Mouse (Mus musculus) fat pad, adult 2 months (tissue): Measurements from ENCODE around the gene Med26.

Experiments
- DNase-seq: peaks from one replicate; pipeline ENCODE4 v3.0.0-alpha.2; 2011; ENCODE audit warnings: low read depth, low spot score; ENCODE audit errors: extremely low read depth

Gene Med26

DNA sequence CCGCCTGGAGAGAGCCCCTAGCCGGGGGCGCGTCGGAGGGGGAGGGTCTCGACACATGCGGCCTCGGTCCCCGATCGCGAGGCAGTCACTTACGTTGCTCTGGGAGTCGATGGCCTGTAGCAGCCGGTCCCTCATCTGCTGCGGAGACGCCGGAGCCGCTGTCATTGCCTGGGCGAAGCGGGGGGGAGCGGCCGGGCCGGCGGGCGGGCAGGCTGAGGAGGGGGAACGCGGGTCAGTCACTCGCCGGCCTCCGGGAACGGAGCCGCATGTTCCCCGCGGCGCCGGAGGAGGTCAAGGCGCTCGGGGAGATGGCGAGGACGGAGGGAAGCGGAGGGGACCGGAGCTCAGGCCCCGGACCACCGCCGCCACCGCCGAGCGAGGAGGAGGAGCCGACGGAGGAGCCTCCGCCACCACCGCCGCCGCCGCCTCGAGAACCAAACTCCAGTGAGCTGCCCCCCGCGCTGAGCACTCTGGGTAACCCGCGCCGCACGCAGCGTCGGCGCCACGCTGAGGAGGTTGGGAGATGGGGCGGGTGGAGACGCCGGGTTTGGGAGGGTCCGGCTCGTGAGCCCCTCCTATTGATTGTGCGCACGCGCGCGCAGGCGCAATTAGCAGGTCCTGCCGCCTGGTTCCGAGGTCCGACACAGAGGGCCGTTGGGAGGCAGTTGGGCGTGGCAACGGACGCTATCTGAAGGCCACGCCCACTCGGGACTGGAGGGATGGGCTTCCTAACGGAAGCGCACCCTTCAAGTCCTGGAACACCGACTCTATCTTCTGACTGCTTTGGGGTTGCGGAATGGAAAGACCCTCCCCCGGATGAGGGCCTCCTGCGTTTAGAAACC is at the start of gene Med26:
Gene Med26 (minus strand): TSS at position 469 of the 842 bp plus-strand sequence.
- peak; percentile 84 for DNase-seq

DNA sequence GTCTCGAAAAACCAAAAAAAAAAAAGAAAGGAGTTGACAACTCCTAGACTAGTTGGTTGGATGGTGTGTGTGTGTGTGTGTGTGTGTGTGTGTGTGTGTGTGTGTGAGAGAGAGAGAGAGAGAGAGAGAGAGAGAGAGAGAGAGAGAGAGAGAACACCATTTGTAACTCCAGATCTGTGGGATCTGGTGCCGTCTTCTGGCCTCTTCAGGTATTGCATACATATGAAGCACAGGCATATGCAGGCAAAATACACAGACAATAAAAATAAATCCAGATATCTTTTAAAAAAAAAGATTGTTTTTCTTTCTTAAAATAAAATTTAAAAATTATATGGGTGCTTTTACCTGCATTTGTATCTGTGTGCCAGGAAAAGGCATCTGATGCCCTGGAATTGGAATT is 42.1 kb upstream of the Med26 start:
- no peak for DNase-seq

GRCm38 (mm10) chr8:72589286-72589685 is 41.2 kb upstream of the Med26 start:
- DNase-seq = no peak

DNA sequence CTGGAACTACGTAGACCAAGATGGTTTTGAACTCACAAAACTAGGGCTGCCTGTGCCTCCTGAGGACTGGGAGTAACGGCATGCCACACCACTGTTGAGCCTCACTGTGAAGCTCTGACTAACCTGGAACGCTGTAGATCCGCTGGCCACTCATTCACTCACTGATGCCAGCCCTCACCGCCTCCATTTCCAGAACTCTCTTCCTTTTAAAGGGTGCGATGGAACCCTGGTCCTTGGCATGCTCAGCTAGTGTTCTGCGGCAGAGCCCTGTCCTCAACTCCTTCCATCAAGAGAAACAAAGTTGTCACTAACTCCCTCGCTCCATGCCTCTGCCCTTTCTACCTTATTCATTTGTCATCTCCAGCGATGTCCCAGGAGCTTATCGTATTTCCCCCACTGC is 40.8 kb upstream of the Med26 start:
- DNase-seq = no peak

- no peak for DNase-seq
Measured at GRCm38 (mm10) chr8:72587806-72588205, 39.7 kb upstream of the Med26 start.

GRCm38 (mm10) chr8:72584390-72584789 is 36.3 kb upstream of the Med26 start:
- no peak for DNase-seq

DNA sequence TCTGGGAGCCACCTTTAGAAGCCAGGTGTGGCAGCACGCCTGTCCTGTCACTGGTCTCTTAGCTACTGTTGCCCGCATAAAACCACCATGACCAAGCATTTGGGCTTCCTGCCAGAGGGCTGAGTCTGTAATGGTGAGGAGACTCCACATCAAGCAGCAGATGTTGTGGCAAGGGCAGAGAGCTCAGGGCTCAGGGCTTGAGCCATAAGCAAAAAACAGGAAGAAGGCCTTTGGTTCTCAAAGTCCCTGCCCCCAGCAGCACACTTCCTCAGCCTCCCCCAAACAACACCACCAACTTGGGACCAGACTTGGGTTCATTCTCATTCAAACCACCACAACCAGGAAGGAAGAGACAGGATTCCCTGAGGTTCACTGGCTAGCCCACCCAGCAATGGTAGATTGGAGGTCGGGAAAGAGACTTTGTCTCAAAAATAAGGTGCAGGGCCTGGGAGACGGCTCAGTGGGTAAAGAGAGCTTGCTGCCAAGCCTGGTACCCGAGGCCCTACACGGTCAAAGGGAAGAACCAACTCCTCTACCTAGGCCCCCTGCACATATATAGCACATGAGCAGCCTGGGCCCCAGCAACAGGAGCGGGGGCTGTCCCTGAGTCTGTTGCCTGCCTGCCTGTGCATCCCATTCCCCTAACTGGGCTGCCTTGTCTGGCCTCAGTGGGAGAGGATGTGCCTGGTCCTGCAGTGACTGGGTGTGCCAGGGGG is 35.1 kb upstream of the Med26 start:
- DNase-seq = no peak

DNA sequence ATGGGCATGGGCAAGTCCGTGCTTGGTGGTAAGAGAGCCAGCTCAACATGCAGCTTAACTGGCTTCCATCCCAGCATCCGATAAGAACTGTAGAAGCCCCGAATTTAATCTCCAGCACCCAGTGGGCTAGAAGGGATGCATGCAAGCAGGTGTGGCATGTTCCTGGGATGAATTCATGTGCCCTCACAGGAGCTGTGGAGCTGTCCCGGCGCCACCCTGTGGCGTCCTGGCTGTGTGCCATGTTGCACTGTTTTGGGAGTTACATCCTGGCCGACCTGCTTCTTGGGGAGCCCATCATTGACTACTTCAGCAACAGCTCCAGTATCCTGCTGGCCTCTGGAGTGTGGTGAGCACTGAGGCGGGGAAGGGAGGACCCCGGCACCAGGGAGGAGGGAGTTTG is 31.3 kb upstream of the Med26 start:
- no peak for DNase-seq

- no peak for DNase-seq
Measured at GRCm38 (mm10) chr8:72577941-72578340, 29.9 kb upstream of the Med26 start.

GRCm38 (mm10) chr8:72577266-72577665 is 29.2 kb upstream of the Med26 start:
- no peak for DNase-seq

- DNase-seq = no peak
Measured at GRCm38 (mm10) chr8:72575915-72576314, 27.8 kb upstream of the Med26 start.

DNA sequence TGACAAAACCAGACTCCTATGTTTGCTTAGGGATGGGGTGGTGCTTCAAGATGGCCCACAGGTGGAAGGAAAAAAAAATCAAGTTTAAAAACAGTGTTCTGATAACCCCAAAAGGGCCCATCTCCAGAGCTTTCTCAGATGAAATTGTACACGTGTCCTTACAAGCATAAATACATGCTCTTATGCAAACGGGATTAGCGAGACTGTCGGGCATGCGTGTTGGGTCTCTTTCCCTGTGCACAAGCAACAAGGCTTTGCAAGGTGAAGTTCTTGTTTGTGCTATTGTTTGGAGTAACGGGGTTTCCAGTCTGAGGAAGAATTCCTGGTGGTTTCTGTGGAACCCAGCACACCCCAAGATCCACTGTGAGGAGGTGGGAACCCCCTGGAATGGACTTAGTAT is 25.4 kb upstream of the Med26 start:
- DNase-seq = no peak

DNA sequence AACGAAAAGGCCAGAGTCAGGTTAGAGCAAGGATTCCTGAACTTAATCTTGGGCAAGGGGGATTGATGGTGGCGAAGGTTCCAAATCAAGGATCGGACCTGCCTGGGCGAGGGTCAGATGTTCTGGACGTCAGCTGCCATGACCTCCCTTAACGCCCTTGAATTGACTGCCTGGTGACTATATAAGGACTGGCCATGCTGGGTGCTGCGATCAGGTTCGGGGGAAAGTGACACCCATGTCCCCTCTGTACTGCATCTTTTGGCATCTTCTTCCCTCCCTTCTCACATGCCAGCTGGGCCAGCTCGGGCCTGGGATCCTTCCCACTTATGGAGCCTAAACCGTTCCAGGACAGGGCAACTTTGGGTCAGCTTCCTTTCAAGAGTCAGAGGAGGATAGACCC is 24.4 kb upstream of the Med26 start:
- no peak for DNase-seq

- no peak for DNase-seq
Measured at GRCm38 (mm10) chr8:72571611-72572473, 23.8 kb upstream of the Med26 start, which contains the start of gene Tmem38a. Gene Tmem38a (plus strand): TSS chr8:72572055.

DNA sequence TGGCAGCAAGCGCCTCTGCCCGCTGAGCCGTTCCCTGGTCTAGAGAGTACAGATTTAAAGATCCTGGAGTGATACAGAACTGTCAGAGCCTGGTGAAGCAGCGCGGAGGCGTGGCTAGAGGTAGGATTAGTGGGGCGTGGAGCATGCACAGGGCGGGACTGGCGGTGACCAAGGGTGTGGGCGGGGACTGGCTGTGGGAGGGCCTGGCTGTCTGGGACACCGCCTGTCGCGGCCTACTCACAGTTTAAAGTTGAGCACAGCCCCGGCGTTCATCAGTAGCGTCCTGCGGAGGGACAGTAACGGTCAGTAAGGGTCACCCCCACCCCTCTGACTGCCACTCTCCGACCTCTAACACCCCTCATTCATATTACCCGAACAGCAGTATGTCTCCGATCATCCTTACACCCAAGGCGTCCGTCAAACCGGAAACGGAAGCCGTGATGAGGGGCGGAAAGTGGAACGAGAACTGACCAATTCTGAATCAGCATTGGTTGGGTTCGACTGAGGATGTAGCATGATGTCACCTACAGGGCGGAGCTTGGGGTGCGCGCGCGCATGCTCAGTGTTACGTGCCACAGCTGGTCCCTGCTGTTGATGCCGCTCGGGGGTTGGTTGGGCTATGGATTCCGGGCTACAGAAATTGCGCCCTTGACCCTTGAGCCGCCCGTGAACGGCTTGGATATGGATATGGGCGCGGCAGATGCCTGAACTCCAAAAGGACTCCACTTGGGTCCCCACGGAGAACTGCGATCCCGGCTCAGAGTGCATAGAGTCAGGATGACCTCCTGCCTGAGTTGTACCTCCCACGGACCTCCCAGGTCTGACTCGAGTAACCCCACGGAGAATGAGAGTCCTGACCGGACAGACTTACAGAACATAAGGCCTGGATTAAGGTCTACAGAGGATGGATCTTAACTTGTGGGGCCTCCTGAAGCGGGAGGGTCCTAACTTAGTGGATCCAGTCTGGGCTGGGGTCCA is 22.9 kb upstream of the Med26 start, which contains the start of gene Smim7:
Gene Smim7 (minus strand): TSS at position 456 of the 978 bp plus-strand sequence.
- DNase-seq = peak; percentile 88

DNA sequence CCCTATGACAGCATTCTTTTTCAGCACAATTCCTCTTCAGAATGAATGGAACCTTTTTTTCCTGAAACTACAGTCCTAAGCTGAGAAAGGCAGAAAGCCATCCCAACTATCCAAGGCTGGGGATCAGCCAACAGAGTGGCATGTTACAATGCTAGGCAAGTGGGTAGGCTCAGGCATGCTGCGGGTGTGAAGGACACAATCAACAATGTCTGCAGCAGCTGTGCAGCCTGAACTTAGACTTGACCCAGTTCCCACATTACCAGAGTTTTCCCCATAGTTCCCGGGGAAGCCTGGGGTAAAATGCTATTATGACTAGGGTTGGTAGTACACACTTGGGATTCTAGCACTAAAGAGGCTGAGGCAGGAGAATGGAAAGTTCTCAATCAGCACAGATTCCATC is 17.9 kb upstream of the Med26 start:
- DNase-seq = no peak

GRCm38 (mm10) chr8:72561111-72561689 is 13.1 kb upstream of the Med26 start:
- no peak for DNase-seq

- DNase-seq = no peak
Measured at GRCm38 (mm10) chr8:72555770-72556169, 7.7 kb upstream of the Med26 start.

DNA sequence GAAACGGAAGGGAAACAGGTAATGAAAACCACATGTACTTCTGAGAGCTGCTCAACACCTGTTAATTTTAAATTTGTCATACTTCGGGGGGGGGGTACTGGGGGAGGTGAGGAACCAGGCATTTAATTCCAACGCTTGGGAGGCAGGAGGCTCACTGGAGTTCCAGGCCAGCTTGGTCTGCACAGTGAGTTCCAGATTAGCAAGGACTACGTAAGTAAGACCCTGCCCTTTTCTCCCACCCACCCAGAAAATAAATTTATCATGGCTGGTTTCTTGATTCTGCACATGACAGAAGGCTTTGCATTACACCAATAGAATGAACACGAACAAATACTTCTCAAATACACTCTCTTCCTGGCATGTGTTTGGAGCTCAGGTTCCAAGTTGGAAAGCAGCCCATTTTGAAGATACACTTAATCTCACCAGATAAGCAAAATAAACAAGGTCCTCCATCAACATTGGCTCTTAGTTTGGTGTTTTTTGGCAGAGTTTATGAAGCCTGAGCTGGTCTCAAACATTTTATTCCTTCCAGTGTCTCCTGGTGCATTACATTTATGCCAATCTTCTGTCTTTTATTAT is 1.3 kb upstream of the Med26 start:
- DNase-seq = no peak
